Mouse (Mus musculus): ENCODE measurements around the gene Slc23a4. TPM values are rescaled to one million over a fixed set of nuclear protein-coding genes. Genes with fewer than 3 reads are reported as not detected.

Slc23a4 gene
- polyA plus RNA-seq, 1 experiment, result 0.70 TPM

DNA sequence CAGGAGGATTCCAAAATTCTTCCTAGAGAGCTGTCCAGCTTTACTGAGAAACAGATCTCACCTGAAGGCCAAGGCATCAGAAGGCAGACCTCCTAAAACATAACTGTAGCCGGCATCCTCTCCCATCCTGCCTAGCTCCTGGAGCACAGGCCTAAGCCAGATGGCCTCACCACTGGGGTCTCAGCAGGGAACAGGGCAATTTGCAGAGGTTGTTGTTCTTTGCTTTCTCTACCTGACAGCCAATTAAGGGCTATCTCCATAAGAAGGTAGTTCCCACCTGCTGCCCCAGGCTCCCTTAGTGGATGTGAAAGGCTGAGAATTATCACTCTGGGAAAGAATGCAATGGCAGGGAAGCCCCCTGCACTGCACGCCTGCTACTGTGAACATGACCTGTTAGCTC is 87.2 kb downstream of the Slc23a4 start:
- TF ChIP-seq CTCF (IDR thresholded peaks at IDR 0.05; ENCODE audit: control insufficient read depth, insufficient read depth, low read length), result no peak
- no peak for TF ChIP-seq POLR2A (IDR thresholded peaks at IDR 0.05; ENCODE audit: borderline replicate concordance, control insufficient read depth, low read depth, low read length)
- 93% methylated on average over 2 of the region's 2 CpGs for WGBS
- Histone ChIP-seq H3K27ac (ENCODE audit: control insufficient read depth, insufficient read depth, low read depth, low read length, poor library complexity) (no peak overlapping the region), H3K4me1 (ENCODE audit: control insufficient read depth, insufficient read depth, low read length) (no peaks in the 10 kb centered on the region; the same call in 1 of the 2 replicates), H3K4me3 (replicated peaks; ENCODE audit: control insufficient read depth, low read depth, low read length) (no peak overlapping the region)

DNA sequence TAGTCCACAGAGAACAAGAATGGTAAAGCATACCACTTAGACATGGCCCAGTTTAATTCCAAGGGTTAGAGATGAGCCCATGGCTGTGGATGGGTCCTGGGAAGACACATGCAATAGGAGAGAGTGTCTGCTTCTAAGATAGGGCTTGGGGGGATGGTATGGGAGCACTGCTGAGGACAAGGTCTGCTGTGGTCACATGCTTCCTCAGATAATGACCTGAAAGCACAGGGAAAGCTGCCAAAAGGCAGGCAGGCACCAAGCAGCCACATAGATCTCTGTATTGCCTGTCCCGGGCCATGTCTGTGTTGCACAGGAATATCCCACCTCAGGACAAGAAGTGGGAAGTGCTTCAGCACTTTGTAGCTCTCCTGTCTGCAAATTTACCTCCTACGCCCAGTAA is 89.1 kb downstream of the Slc23a4 start:
- H3K4me1 ChIP-seq (ENCODE audit: control insufficient read depth, insufficient read depth, low read length), result no peaks in the 10 kb centered on the region; the same call in 1 of the 2 replicates
- H3K27ac ChIP-seq (ENCODE audit: control insufficient read depth, insufficient read depth, low read depth, low read length, poor library complexity), result no peak overlapping the region
- TF ChIP-seq POLR2A (IDR thresholded peaks at IDR 0.05; ENCODE audit: borderline replicate concordance, control insufficient read depth, low read depth, low read length), result no peak
- no peak for TF ChIP-seq CTCF (IDR thresholded peaks at IDR 0.05; ENCODE audit: control insufficient read depth, insufficient read depth, low read length)
- no peak overlapping the region for H3K4me3 ChIP-seq (replicated peaks; ENCODE audit: control insufficient read depth, low read depth, low read length)
- WGBS, result 62% methylated on average over 2 of the region's 2 CpGs

DNA sequence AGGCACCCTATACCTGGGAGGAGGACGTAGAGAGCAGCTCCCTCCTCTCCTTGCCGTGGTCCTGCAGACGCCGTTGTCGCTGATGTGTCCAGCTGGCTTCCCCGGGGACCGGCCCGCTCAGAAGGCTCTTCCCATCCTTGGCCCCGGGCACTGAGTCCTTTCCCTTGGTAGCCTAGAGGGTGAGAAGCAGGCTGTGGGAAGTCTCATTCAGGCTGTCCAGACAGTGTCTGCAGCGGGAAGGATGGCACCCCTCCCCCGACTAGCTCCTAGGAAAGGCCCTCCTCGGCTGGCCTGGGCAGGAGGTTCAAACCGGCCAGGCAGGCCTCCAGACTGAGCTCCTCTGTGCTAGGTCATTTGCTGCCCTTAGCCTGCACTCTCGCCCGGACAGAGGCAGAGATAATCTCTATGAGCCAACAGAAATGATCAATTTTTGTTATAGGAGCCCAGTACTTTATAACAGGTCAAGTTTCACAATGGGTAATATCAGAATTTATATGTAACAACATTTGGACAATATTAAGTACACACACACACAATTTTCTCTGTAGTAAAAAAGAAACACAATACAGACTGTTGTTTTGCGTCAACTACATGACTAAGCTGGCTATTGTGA is 91.9 kb downstream of the Slc23a4 start:
- no peak overlapping the region for H3K27ac ChIP-seq (ENCODE audit: control insufficient read depth, insufficient read depth, low read depth, low read length, poor library complexity)
- TF ChIP-seq CTCF (IDR thresholded peaks at IDR 0.05; ENCODE audit: control insufficient read depth, insufficient read depth, low read length) (no peak), POLR2A (IDR thresholded peaks at IDR 0.05; ENCODE audit: borderline replicate concordance, control insufficient read depth, low read depth, low read length) (no peak)
- WGBS, result 93% methylated on average over 16 of the region's 16 CpGs
- H3K4me1 ChIP-seq (ENCODE audit: control insufficient read depth, insufficient read depth, low read length), result no peaks in the 10 kb centered on the region
- H3K4me3 ChIP-seq (replicated peaks; ENCODE audit: control insufficient read depth, low read depth, low read length), result no peak overlapping the region

DNA sequence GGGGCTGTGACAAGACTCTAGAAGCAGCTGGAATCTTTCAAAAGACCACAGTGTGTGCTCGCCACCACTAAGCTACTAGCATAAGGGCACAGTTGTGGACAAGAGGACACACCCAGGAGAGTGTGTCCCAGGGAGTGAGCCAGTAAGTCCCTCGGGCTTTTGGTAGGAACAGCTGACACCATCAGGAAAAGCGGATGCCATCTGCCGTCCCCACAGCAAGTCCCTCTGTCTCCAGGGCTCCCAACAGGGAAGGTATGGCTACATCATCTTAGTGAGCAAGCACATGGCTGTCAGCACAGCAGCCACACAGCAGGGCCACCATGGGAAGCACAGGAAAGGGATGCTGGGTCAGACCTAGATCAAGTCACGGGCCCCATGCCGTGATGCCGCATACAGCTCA is 92.6 kb downstream of the Slc23a4 start:
- Histone ChIP-seq H3K4me1 (ENCODE audit: control insufficient read depth, insufficient read depth, low read length) (no peaks in the 10 kb centered on the region), H3K27ac (ENCODE audit: control insufficient read depth, insufficient read depth, low read depth, low read length, poor library complexity) (no peak overlapping the region), H3K4me3 (replicated peaks; ENCODE audit: control insufficient read depth, low read depth, low read length) (no peak overlapping the region)
- 94% methylated on average over 7 of the region's 7 CpGs for WGBS
- TF ChIP-seq CTCF (IDR thresholded peaks at IDR 0.05; ENCODE audit: control insufficient read depth, insufficient read depth, low read length), result no peak
- TF ChIP-seq POLR2A (IDR thresholded peaks at IDR 0.05; ENCODE audit: borderline replicate concordance, control insufficient read depth, low read depth, low read length), result no peak

Other genes with a start within 250 kb of the Slc23a4 start
- 3.9 and 4.5 TPM in 2 replicates for gene Agbl3, start 208.0 kb downstream of the Slc23a4 start, polyA plus RNA-seq (2011; ENCODE audit: insufficient read depth, insufficient read length, low replicate concordance, missing spikeins)
- 5.7 and 16.5 TPM in 2 replicates for gene Tmem140, start 125.3 kb downstream of the Slc23a4 start, polyA plus RNA-seq (2011; ENCODE audit: insufficient read depth, insufficient read length, low replicate concordance, missing spikeins)
- 8.1 and 23.2 TPM in 2 replicates for gene Cyren, start 110.3 kb downstream of the Slc23a4 start, polyA plus RNA-seq (2011; ENCODE audit: insufficient read depth, insufficient read length, low replicate concordance, missing spikeins)
- gene Wdr91, start 77.5 kb downstream of the Slc23a4 start, polyA plus RNA-seq (2011; ENCODE audit: insufficient read depth, insufficient read length, low replicate concordance, missing spikeins), result 17.1 and 27.6 TPM in 2 replicates
- gene Stra8, start 68.2 kb downstream of the Slc23a4 start, polyA plus RNA-seq (2011; ENCODE audit: insufficient read depth, insufficient read length, low replicate concordance, missing spikeins), result 1.4 TPM in 1 of 2 replicates, not detected in the other
- gene Cnot4, start 145.3 kb upstream of the Slc23a4 start, polyA plus RNA-seq (2011; ENCODE audit: insufficient read depth, insufficient read length, low replicate concordance, missing spikeins), result 13.6 and 19.6 TPM in 2 replicates
- gene Nup205, start 189.0 kb upstream of the Slc23a4 start, polyA plus RNA-seq (2011; ENCODE audit: insufficient read depth, insufficient read length, low replicate concordance, missing spikeins), result 12.8 and 19.0 TPM in 2 replicates